ENCODE assay signal across 17 mouse cellular contexts in the genomic region with DNA sequence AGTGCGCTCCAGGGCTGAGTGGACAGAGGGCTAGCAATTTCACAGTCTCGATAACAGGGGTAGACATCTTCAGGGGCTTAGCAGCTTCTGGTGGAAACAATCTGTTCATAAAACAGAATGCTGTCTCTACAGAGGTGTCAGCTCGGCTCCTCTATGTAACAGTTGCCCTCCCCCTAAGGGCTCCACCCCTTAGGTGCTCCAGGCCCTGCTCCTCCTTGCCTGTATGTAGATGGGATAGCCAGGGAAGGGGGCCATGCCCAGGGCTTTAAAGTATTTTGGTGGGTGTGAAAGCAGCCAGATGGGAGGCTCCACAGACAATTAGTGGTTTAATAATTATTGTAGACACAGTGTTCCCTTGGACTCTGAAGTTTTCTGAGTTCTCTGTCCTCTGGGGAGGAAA.
DNase-seq lines count a peak whose midpoint lies in the region; ATAC-seq and TF ChIP-seq lines count a peak whose summit lies in the region.
"Had no signal": no experiment of that assay in that cellular context is flagged by ENCODE, and none has a peak within 500 bp of the region (broad histone marks: within the 10 kb centered on the region; RNA-seq: fewer than 3 reads in every experiment).

No protein-coding gene starts in this region.

- peak overlapping the region; percentile 5; the same call in 1 of the 2 replicates for H3K27ac ChIP-seq in heart, postnatal 0 days (ENCODE audit: low read depth)
- peak overlapping the region; percentile 44 for H3K27ac ChIP-seq in lung, postnatal 0 days (ENCODE audit: low read length)
- peak overlapping the region; percentile 59 for H3K27ac ChIP-seq in liver, embryonic 12.5 days
- H3K27ac ChIP-seq: hindbrain, postnatal 0 days; layer of hippocampus, adult 2 months; left cerebral cortex, adult 2 months; limb, embryonic 15.5 days; neural tube, embryonic 12.5 days had no signal

- no peak overlapping the region for H3K9ac ChIP-seq in heart, postnatal 0 days (replicated peaks; ENCODE audit: low read depth, low read length)
- H3K9ac ChIP-seq in lung, postnatal 0 days (replicated peaks; ENCODE audit: low read depth), result no peak overlapping the region
- H3K9ac ChIP-seq in liver, embryonic 12.5 days, result peak overlapping the region; percentile 42; the same call in 1 of the 2 replicates
- H3K9ac ChIP-seq: forebrain, postnatal 0 days; limb, embryonic 15.5 days; neural tube, embryonic 12.5 days had no signal

- ATAC-seq in heart, postnatal 0 days (ENCODE audit: insufficient read depth, low read depth), result no peak
- no peak for ATAC-seq in lung, postnatal 0 days
- peak; percentile 56; the same call in 1 of the 2 replicates for ATAC-seq in liver, embryonic 12.5 days
- ATAC-seq: forebrain, postnatal 0 days; hindbrain, postnatal 0 days; midbrain, embryonic 16.5 days had no signal

- TF ChIP-seq CTCF in heart, postnatal 0 days (IDR thresholded peaks at IDR 0.05; ENCODE audit: low read depth), result no peak
- TF ChIP-seq CTCF in lung, postnatal 0 days (IDR thresholded peaks at IDR 0.05), result no peak

- DNase-seq in heart, postnatal 0 days (ENCODE audit: low spot score), result no peak
- no peak for DNase-seq in heart, adult 9 months (ENCODE audit: low spot score in 2 of 2)
- DNase-seq in lung, postnatal 0 days (ENCODE audit: low spot score), result no peak
- DNase-seq in lung, adult 18-20 months, result no peak
- no peak for DNase-seq in spleen, adult 18-20 months
- DNase-seq in right cerebral cortex, postnatal 10 days (ENCODE audit: low spot score in 2 of 2), result no peak
- DNase-seq: cerebellum, adult 8-10 months; forebrain, postnatal 0 days; gastrocnemius, postnatal 36 days; heart, postnatal 10 days had no signal

- no peak overlapping the region for H3K4me3 ChIP-seq in heart, postnatal 0 days (ENCODE audit: low read depth, low read length)
- H3K4me3 ChIP-seq in lung, postnatal 0 days (ENCODE audit: low read depth, low read length), result no peak overlapping the region
- no peak overlapping the region for H3K4me3 ChIP-seq in liver, embryonic 12.5 days
- H3K4me3 ChIP-seq: layer of hippocampus, adult 2 months; left cerebral cortex, adult 2 months; limb, embryonic 15.5 days; neural tube, embryonic 12.5 days had no signal

- no peaks in the 10 kb centered on the region for H3K36me3 ChIP-seq in heart, postnatal 0 days (replicated peaks; ENCODE audit: control insufficient read depth, insufficient read depth, low read length)
- H3K36me3 ChIP-seq in lung, postnatal 0 days (ENCODE audit: insufficient read depth, low read length), result no peaks in the 10 kb centered on the region
- H3K36me3 ChIP-seq in liver, embryonic 12.5 days, result no peaks in the 10 kb centered on the region
- H3K36me3 ChIP-seq: limb, embryonic 15.5 days; neural tube, embryonic 12.5 days had no signal

- 67% methylated on average over 3 of the region's 3 CpGs for WGBS in heart, postnatal 0 days
- 63% methylated on average over 3 of the region's 3 CpGs for WGBS in lung, postnatal 0 days
- WGBS in liver, embryonic 12.5 days (ENCODE audit: insufficient replicate concordance), result 56% methylated on average over 3 of the region's 3 CpGs

- H3K27me3 ChIP-seq in heart, postnatal 0 days (ENCODE audit: control insufficient read depth, insufficient read depth, low read length), result no peaks in the 10 kb centered on the region
- no peaks in the 10 kb centered on the region for H3K27me3 ChIP-seq in lung, postnatal 0 days (replicated peaks; ENCODE audit: insufficient read depth, low read length)
- H3K27me3 ChIP-seq in liver, embryonic 12.5 days (replicated peaks), result no peaks in the 10 kb centered on the region
- H3K27me3 ChIP-seq: limb, embryonic 15.5 days; neural tube, embryonic 12.5 days had no signal

- H3K9me3 ChIP-seq in heart, postnatal 0 days (replicated peaks; ENCODE audit: control insufficient read depth, low read length), result no peaks in the 10 kb centered on the region
- no peaks in the 10 kb centered on the region for H3K9me3 ChIP-seq in lung, postnatal 0 days (ENCODE audit: low read length)
- no peaks in the 10 kb centered on the region for H3K9me3 ChIP-seq in liver, embryonic 12.5 days (replicated peaks)
- H3K9me3 ChIP-seq: limb, embryonic 15.5 days; neural tube, embryonic 12.5 days had no signal

- peaks cover 18% of the 10 kb centered on the region for H3K4me1 ChIP-seq in heart, postnatal 0 days (ENCODE audit: control insufficient read depth, insufficient read depth)
- peaks cover 2% of the 10 kb centered on the region; the same call in 1 of the 2 replicates for H3K4me1 ChIP-seq in lung, postnatal 0 days (ENCODE audit: insufficient read depth, low read depth, low read length)
- peaks cover 79% of the 10 kb centered on the region for H3K4me1 ChIP-seq in liver, embryonic 12.5 days
- H3K4me1 ChIP-seq: neural tube, embryonic 12.5 days had no signal

- no peak for TF ChIP-seq EP300 in heart, postnatal 0 days (IDR thresholded peaks at IDR 0.05; ENCODE audit: low read depth)
- TF ChIP-seq EP300 in lung, postnatal 0 days (IDR thresholded peaks at IDR 0.05), result no peak

- no peak overlapping the region for H3K4me2 ChIP-seq in heart, postnatal 0 days (ENCODE audit: low read depth, low read length)
- no peak overlapping the region for H3K4me2 ChIP-seq in lung, postnatal 0 days (replicated peaks; ENCODE audit: low read depth, low read length)
- 0 out of 2 replicates have a peak overlapping the region, but pooled peaks have one; percentile 13 for H3K4me2 ChIP-seq in liver, embryonic 12.5 days
- H3K4me2 ChIP-seq: limb, embryonic 15.5 days; neural tube, embryonic 12.5 days had no signal

Comparison
In these comparisons a context has a peak if more than half of its experiments do, and no peak if none do; other contexts are left out.
1. H3K27ac ChIP-seq: peak in every context shown above with its lines; median percentile 59 in liver, embryonic 12.5 days; 44 in lung, postnatal 0 days; 5 in heart, postnatal 0 days.